ENCODE assay signal across 20 mouse cellular contexts in the genomic region with DNA sequence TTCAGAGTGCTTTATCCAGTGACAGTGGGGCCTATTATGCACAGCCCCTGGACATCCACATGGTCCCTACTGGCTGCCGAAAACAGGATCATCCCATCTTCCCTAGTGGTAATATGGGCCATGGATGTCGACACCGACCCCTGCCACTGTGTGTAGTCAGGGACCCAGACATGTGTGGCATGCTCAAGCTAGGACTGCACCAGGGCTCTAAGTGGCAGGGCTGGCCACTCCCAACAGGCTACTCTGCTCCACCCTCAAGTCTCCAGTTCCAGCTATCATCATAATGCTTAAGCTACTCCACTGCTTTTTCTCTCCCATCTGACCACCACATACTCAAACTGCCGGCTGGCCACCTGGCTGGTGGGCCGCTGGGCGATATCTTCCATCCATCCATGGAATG.
A peak's percentile ranks its signal among the peaks of the same experiment; 100 is the strongest.
DNase-seq lines count a peak whose midpoint lies in the region; ATAC-seq and TF ChIP-seq lines count a peak whose summit lies in the region.
"Had no signal": no experiment of that assay in that cellular context is flagged by ENCODE, and none has a peak within 500 bp of the region (broad histone marks: within the 10 kb centered on the region; RNA-seq: fewer than 3 reads in every experiment).

No protein-coding gene starts in this region.

- H3K9me3 ChIP-seq in heart, embryonic 12.5 days (replicated peaks) = no peaks in the 10 kb centered on the region
- no peaks in the 10 kb centered on the region for H3K9me3 ChIP-seq in stomach, embryonic 14.5 days (ENCODE audit: control insufficient read depth, low read depth, low read length)
- no peaks in the 10 kb centered on the region for H3K9me3 ChIP-seq in stomach, postnatal 0 days (ENCODE audit: control insufficient read depth, low read length)
- H3K9me3 ChIP-seq in liver, embryonic 14.5 days (ENCODE audit: control insufficient read depth, low read length) = no peaks in the 10 kb centered on the region
- H3K9me3 ChIP-seq: heart, embryonic 10.5 days; hindbrain, embryonic 15.5 days; intestine, embryonic 15.5 days had no signal

- TF ChIP-seq EP300 in stomach, postnatal 0 days (optimal IDR thresholded peaks at IDR 0.05) = no peak
- TF ChIP-seq EP300 in liver, embryonic 14.5 days (IDR thresholded peaks at IDR 0.05; ENCODE audit: low read depth) = no peak

- no peak for DNase-seq in heart, postnatal 4 days
- no peak for DNase-seq in stomach, postnatal 0 days (ENCODE audit: low spot score)
- DNase-seq in liver, embryonic 14.5 days (ENCODE audit: low read depth in 3 of 3, low spot score in 3 of 3) = no peak
- DNase-seq in ovary, postnatal 36 days (ENCODE audit: low spot score) = no peak
- DNase-seq: cerebellum, adult 2 months; cerebellum, postnatal 36 days; forebrain, postnatal 0 days; kidney, postnatal 10 days; layer of hippocampus, postnatal 36 days; lung, postnatal 10 days; right cerebral cortex, adult 18-20 months; thymus, postnatal 36 days had no signal

- no peak overlapping the region for H3K27ac ChIP-seq in heart, embryonic 12.5 days (ENCODE audit: poor library complexity, severe bottlenecking)
- no peak overlapping the region for H3K27ac ChIP-seq in stomach, embryonic 14.5 days (ENCODE audit: low read length)
- H3K27ac ChIP-seq in stomach, postnatal 0 days (replicated peaks) = no peak overlapping the region
- peak overlapping the region; percentile 85 for H3K27ac ChIP-seq in liver, embryonic 14.5 days
- H3K27ac ChIP-seq: heart, embryonic 10.5 days; hindbrain, embryonic 15.5 days; intestine, embryonic 15.5 days had no signal

- no peaks in the 10 kb centered on the region for H3K27me3 ChIP-seq in heart, embryonic 12.5 days (replicated peaks)
- no peaks in the 10 kb centered on the region for H3K27me3 ChIP-seq in stomach, embryonic 14.5 days (ENCODE audit: control insufficient read depth, insufficient read depth, low read length)
- H3K27me3 ChIP-seq in stomach, postnatal 0 days (ENCODE audit: control insufficient read depth, insufficient read depth, low read length) = no peaks in the 10 kb centered on the region
- no peaks in the 10 kb centered on the region for H3K27me3 ChIP-seq in liver, embryonic 14.5 days (ENCODE audit: control insufficient read depth, insufficient read depth, low read length)
- H3K27me3 ChIP-seq: CH12.LX; hindbrain, embryonic 15.5 days; intestine, embryonic 15.5 days; megakaryocyte, embryonic 14.5 days had no signal

- H3K4me3 ChIP-seq in heart, embryonic 12.5 days = no peak overlapping the region
- no peak overlapping the region for H3K4me3 ChIP-seq in stomach, embryonic 14.5 days (ENCODE audit: low read depth, low read length)
- no peak overlapping the region for H3K4me3 ChIP-seq in stomach, postnatal 0 days (ENCODE audit: low read depth, low read length)
- H3K4me3 ChIP-seq in liver, embryonic 14.5 days (ENCODE audit: insufficient read depth in 1 of 2, low read depth in 2 of 2, low read length in 2 of 2) = no peak overlapping the region
- H3K4me3 ChIP-seq: heart, embryonic 10.5 days; hindbrain, embryonic 15.5 days; intestine, embryonic 15.5 days; megakaryocyte, embryonic 14.5 days had no signal

- 90% methylated on average over 6 of the region's 6 CpGs for WGBS in heart, embryonic 12.5 days
- 89% methylated on average over 6 of the region's 6 CpGs for WGBS in stomach, embryonic 14.5 days
- WGBS in stomach, postnatal 0 days = 95% methylated on average over 6 of the region's 6 CpGs
- WGBS in liver, embryonic 14.5 days (ENCODE audit: insufficient replicate concordance) = 80% methylated on average over 6 of the region's 6 CpGs

- TF ChIP-seq CTCF in stomach, postnatal 0 days (IDR thresholded peaks at IDR 0.05; ENCODE audit: low read depth) = no peak
- TF ChIP-seq CTCF in liver, embryonic 14.5 days (IDR thresholded peaks at IDR 0.05; ENCODE audit: low read depth) = no peak

- no peak overlapping the region for H3K4me2 ChIP-seq in heart, embryonic 12.5 days
- no peak overlapping the region for H3K4me2 ChIP-seq in stomach, embryonic 14.5 days (replicated peaks; ENCODE audit: low read depth, low read length)
- no peak overlapping the region for H3K4me2 ChIP-seq in stomach, postnatal 0 days (replicated peaks; ENCODE audit: low read depth)
- peak overlapping the region; percentile 22; the same call in 1 of the 2 replicates for H3K4me2 ChIP-seq in liver, embryonic 14.5 days (ENCODE audit: low read depth)
- H3K4me2 ChIP-seq: hindbrain, embryonic 15.5 days; intestine, embryonic 15.5 days had no signal

- no peaks in the 10 kb centered on the region for H3K36me3 ChIP-seq in heart, embryonic 12.5 days
- H3K36me3 ChIP-seq in stomach, embryonic 14.5 days (ENCODE audit: control insufficient read depth, insufficient read depth, low read length) = no peaks in the 10 kb centered on the region
- H3K36me3 ChIP-seq in stomach, postnatal 0 days (ENCODE audit: control insufficient read depth, insufficient read depth, low read length) = no peaks in the 10 kb centered on the region
- H3K36me3 ChIP-seq in liver, embryonic 14.5 days (replicated peaks; ENCODE audit: control insufficient read depth, insufficient read depth, low read depth) = no peaks in the 10 kb centered on the region
- H3K36me3 ChIP-seq: heart, embryonic 10.5 days; hindbrain, embryonic 15.5 days; intestine, embryonic 15.5 days had no signal

- peak; percentile 75 for ATAC-seq in heart, embryonic 12.5 days (ENCODE audit: insufficient number of reproducible peaks, low FRiP score)
- peak; percentile 62; the same call in 1 of the 2 replicates for ATAC-seq in stomach, embryonic 14.5 days (ENCODE audit: insufficient number of reproducible peaks, insufficient read depth, low FRiP score, low read depth)
- ATAC-seq in stomach, postnatal 0 days (ENCODE audit: low FRiP score, low TSS enrichment) = no peak
- peak; percentile 60 for ATAC-seq in liver, embryonic 14.5 days (ENCODE audit: insufficient read depth)
- ATAC-seq in megakaryocyte, adult 5-6 weeks (ENCODE audit: poor library complexity, severe bottlenecking) = no peak
- ATAC-seq: forebrain, postnatal 0 days; intestine, embryonic 15.5 days had no signal

- H3K4me1 ChIP-seq in heart, embryonic 12.5 days (replicated peaks) = peaks cover 10% of the 10 kb centered on the region; the same call in 1 of the 2 replicates
- 0 out of 2 replicates have a peak, but pooled peaks cover 2% of the 10 kb centered on the region for H3K4me1 ChIP-seq in stomach, embryonic 14.5 days (ENCODE audit: control insufficient read depth, insufficient read depth, low read length)
- H3K4me1 ChIP-seq in stomach, postnatal 0 days (replicated peaks; ENCODE audit: control insufficient read depth, insufficient read depth) = no peaks in the 10 kb centered on the region
- peaks cover 56 to 58% of the 10 kb centered on the region in 2 experiments for H3K4me1 ChIP-seq in liver, embryonic 14.5 days (replicated peaks; ENCODE audit: control insufficient read depth in 2 of 2, insufficient read depth in 2 of 2, low read length in 1 of 2)
- H3K4me1 ChIP-seq: hindbrain, embryonic 15.5 days; megakaryocyte, embryonic 14.5 days had no signal

- H3K9ac ChIP-seq in heart, embryonic 12.5 days = no peak overlapping the region
- H3K9ac ChIP-seq in stomach, embryonic 14.5 days (replicated peaks; ENCODE audit: low read depth, low read length) = no peak overlapping the region
- H3K9ac ChIP-seq in stomach, postnatal 0 days (ENCODE audit: low read length) = no peak overlapping the region
- H3K9ac ChIP-seq in liver, embryonic 14.5 days (replicated peaks) = peak overlapping the region; percentile 50
- H3K9ac ChIP-seq: forebrain, postnatal 0 days; hindbrain, embryonic 15.5 days; intestine, embryonic 15.5 days had no signal

Comparison
In these comparisons a context has a peak if more than half of its experiments do, and no peak if none do; other contexts are left out.
1. ATAC-seq: peak in heart, embryonic 12.5 days (single experiment), stomach, embryonic 14.5 days (single experiment) and liver, embryonic 14.5 days (single experiment); none in stomach, postnatal 0 days (single experiment) and megakaryocyte, adult 5-6 weeks (single experiment).